Mouse (Mus musculus) c-Kit-positive CD71-positive TER-119-positive erythroid progenitor cells, embryonic 14.5 days (primary cell): Measurements from ENCODE around the gene Glis3.

ENCODE experiments used
- DNase-seq: peaks from one replicate; pipeline ENCODE4 v3.0.0-alpha.2; 2013; ENCODE audit warnings: low spot score

The Glis3 gene

GRCm38 (mm10) chr19:28591736-28592477 is 88.0 kb downstream of the Glis3 start:
- DNase-seq = no peak

GRCm38 (mm10) chr19:28580499-28580898 is 99.4 kb downstream of the Glis3 start:
- no peak for DNase-seq

GRCm38 (mm10) chr19:28579724-28580375 is 100.0 kb downstream of the Glis3 start:
- DNase-seq = no peak

- DNase-seq = no peak
Observed at GRCm38 (mm10) chr19:28577023-28577422, 102.9 kb downstream of the Glis3 start.

- no peak for DNase-seq
Observed at GRCm38 (mm10) chr19:28576619-28577018, 103.3 kb downstream of the Glis3 start.

GRCm38 (mm10) chr19:28573641-28574040 is 106.2 kb downstream of the Glis3 start:
- no peak for DNase-seq

- no peak for DNase-seq
Observed at GRCm38 (mm10) chr19:28569856-28570255, 110.0 kb downstream of the Glis3 start.

GRCm38 (mm10) chr19:28567100-28567499 is 112.8 kb downstream of the Glis3 start:
- no peak for DNase-seq

- no peak for DNase-seq
Observed at GRCm38 (mm10) chr19:28566554-28566953, 113.3 kb downstream of the Glis3 start.

- DNase-seq = no peak
Observed at GRCm38 (mm10) chr19:28561697-28562002, 118.2 kb downstream of the Glis3 start.

- DNase-seq = no peak
Observed at GRCm38 (mm10) chr19:28560801-28561696, 118.8 kb downstream of the Glis3 start.

- no peak for DNase-seq
Observed at GRCm38 (mm10) chr19:28559836-28560235, 120.0 kb downstream of the Glis3 start.

- no peak for DNase-seq
Observed at GRCm38 (mm10) chr19:28559400-28559799, 120.5 kb downstream of the Glis3 start.

GRCm38 (mm10) chr19:28558661-28559060 is 121.2 kb downstream of the Glis3 start:
- no peak for DNase-seq

- DNase-seq = no peak
Observed at GRCm38 (mm10) chr19:28557559-28558328, 122.1 kb downstream of the Glis3 start.

GRCm38 (mm10) chr19:28555181-28555929 is 124.5 kb downstream of the Glis3 start:
- no peak for DNase-seq

GRCm38 (mm10) chr19:28550611-28551010 is 129.3 kb downstream of the Glis3 start:
- no peak for DNase-seq

GRCm38 (mm10) chr19:28546933-28547332 is 132.9 kb downstream of the Glis3 start:
- DNase-seq = no peak

- no peak for DNase-seq
Observed at GRCm38 (mm10) chr19:28545493-28545892, 134.4 kb downstream of the Glis3 start.

- DNase-seq = no peak
Observed at GRCm38 (mm10) chr19:28538813-28539212, 141.1 kb downstream of the Glis3 start.

- DNase-seq = no peak
Observed at GRCm38 (mm10) chr19:28534964-28535363, 144.9 kb downstream of the Glis3 start.
